Mouse (Mus musculus): ENCODE results near the gene Mybl2. TPM values are rescaled to one million over a fixed set of nuclear protein-coding genes. Genes with fewer than 3 reads are reported as not detected.

Mybl2 gene
- total and polyA plus RNA-seq, 2 experiments from 2014 or later = 3.0 to 3.1 TPM

- WGBS = 19% methylated on average over 9 of the region's 9 CpGs
- H3K4me2 ChIP-seq (ENCODE audit: low read depth) = no peak overlapping the region
- 0 out of 2 replicates have a peak overlapping the region, but pooled peaks have one; percentile 29 for H3K27ac ChIP-seq (ENCODE audit: low read depth, low read length)
- TF ChIP-seq CTCF (IDR thresholded peaks at IDR 0.05; ENCODE audit: low read depth) = no peak
- ATAC-seq = peak; percentile 58
- no peaks in the 10 kb centered on the region for H3K9me3 ChIP-seq (ENCODE audit: low read length)
- peak; percentile 43 for DNase-seq
- H3K4me3 ChIP-seq (ENCODE audit: low read depth, low read length) = no peak overlapping the region
- H3K27me3 ChIP-seq (ENCODE audit: insufficient read depth, low read length) = peaks cover 5% of the 10 kb centered on the region
- no peaks in the 10 kb centered on the region for H3K36me3 ChIP-seq (ENCODE audit: insufficient read depth)
- H3K9ac ChIP-seq = no peak overlapping the region
- 0 out of 2 replicates have a peak, but pooled peaks cover 6% of the 10 kb centered on the region for H3K4me1 ChIP-seq (ENCODE audit: insufficient read depth)
Observed at GRCm38 (mm10) chr2:163108385-163108784, 53.9 kb downstream of the Mybl2 start.

DNA sequence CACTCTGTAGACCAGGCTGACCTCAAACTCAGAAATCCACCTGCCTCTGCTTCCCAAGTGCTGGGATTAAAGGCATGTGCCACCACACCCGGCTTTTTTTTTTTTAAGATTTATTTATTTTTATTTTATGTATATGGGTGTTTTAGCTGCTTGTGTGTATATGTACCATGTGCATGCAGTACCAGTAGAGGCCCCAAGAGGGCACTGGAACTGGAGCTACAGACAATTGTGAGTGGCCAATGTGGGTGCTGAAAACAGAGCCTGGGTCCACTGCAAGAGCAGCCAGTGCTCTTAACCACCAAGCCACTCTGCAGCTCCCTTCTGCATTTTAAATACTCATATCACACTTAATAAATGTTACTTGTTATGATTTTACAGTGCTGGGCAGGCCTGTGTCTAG lies 56.2 kb downstream of the Mybl2 start:
- Histone ChIP-seq H3K4me3 (ENCODE audit: low read depth, low read length) (no peak overlapping the region), H3K9ac (no peak overlapping the region), H3K4me2 (ENCODE audit: low read depth) (no peak overlapping the region), H3K4me1 (ENCODE audit: insufficient read depth) (0 out of 2 replicates have a peak, but pooled peaks cover 6% of the 10 kb centered on the region), H3K27me3 (ENCODE audit: insufficient read depth, low read length) (peaks cover 3% of the 10 kb centered on the region; the same call in 1 of the 2 replicates), H3K27ac (ENCODE audit: low read depth, low read length) (0 out of 2 replicates have a peak overlapping the region, but pooled peaks have one; percentile 62), H3K36me3 (ENCODE audit: insufficient read depth) (no peaks in the 10 kb centered on the region), H3K9me3 (ENCODE audit: low read length) (no peaks in the 10 kb centered on the region)
- DNase-seq = no peak
- WGBS = 95% methylated on average over 1 of the region's 1 CpGs
- no peak for TF ChIP-seq CTCF (IDR thresholded peaks at IDR 0.05; ENCODE audit: low read depth)
- ATAC-seq = no peak

DNA sequence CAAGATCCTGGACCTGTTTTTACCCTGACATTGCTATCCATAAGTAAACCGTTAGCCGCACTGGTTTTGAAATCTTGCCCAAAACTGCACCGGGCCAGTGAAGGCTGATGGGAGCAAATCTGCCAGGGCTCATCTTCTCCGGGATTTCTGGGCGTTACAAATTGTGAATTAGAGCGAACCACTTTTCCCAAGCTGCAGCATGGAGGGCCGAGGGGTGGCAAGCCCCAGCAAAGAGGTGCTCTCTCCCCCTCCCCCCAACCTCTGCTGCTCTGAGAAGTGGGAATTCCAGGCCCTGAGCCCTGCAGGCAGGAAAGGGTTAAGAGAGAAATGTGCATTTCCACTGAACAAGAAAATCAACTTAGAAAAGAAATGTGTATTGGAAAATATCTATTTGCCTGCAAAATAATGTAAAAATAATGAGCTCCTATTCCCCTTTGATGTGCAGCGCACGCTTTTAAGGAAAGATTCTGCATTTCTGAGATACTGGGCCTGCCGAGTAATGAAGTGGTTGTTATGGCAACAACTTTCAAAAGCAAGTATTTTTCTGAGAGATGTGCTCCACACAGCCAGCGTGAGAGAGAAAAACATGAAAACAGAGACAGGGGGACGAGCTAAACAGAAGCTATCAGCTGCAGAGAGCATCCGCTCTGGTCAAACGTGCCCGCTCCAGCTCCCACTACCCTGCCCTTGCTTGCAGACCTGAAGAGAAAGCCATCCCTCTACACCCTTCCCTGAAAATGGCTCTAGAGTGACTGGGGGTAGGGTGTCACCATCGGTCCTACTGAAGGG lies 57.1 kb downstream of the Mybl2 start:
- Histone ChIP-seq H3K4me1 (ENCODE audit: insufficient read depth) (0 out of 2 replicates have a peak, but pooled peaks cover 6% of the 10 kb centered on the region), H3K9ac (no peak overlapping the region; the same call in 1 of the 2 replicates), H3K9me3 (ENCODE audit: low read length) (no peaks in the 10 kb centered on the region), H3K4me2 (ENCODE audit: low read depth) (peak overlapping the region; percentile 38), H3K4me3 (ENCODE audit: low read depth, low read length) (no peak overlapping the region), H3K27me3 (ENCODE audit: insufficient read depth, low read length) (peaks cover 3% of the 10 kb centered on the region; the same call in 1 of the 2 replicates), H3K36me3 (ENCODE audit: insufficient read depth) (no peaks in the 10 kb centered on the region), H3K27ac (ENCODE audit: low read depth, low read length) (peak overlapping the region; percentile 62)
- DNase-seq (peak; percentile 73), ATAC-seq (peak; percentile 86)
- TF ChIP-seq CTCF (IDR thresholded peaks at IDR 0.05; ENCODE audit: low read depth) = no peak
- WGBS = 10% methylated on average over 16 of the region's 16 CpGs

DNA sequence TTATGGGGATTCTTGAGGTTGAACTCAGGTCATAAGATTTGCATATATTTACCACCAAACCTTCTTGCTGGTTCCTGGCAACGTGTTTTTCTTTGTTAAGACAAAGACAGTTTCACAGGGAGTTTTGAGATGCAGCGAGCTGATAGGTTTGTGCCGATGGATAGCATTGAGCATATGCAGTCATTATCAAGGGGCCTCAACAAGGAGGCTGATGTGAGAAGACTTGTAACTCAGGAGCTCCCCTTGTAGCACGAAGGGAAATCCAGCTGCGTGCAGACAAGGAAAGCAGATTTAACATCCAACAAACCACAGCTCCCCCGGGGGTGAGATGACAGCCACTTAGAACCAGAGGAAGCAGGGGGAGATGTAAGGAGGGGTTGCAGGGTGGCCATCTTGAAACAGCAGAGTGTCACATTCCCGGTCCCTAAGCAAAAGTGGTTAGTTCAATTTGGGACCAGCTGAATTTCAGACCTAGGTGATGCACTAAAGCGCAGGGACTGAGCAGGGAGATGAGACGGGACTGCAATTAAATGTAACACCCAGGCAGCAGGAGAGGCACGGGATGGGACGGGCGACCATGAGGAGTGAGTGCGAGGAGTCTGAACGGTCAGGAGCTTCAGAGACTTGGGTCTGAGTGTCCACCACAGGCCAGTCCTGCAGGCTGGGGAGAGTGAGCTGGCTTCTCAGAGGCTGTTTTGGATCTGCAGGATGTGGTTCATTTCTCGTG lies 66.3 kb downstream of the Mybl2 start:
- H3K4me2 ChIP-seq (ENCODE audit: low read depth) = no peak overlapping the region
- no peak for DNase-seq
- H3K4me3 ChIP-seq (ENCODE audit: low read depth, low read length) = no peak overlapping the region
- no peaks in the 10 kb centered on the region for H3K4me1 ChIP-seq (ENCODE audit: insufficient read depth)
- H3K9ac ChIP-seq = no peak overlapping the region
- H3K9me3 ChIP-seq (ENCODE audit: low read length) = no peaks in the 10 kb centered on the region
- no peak for TF ChIP-seq CTCF (IDR thresholded peaks at IDR 0.05; ENCODE audit: low read depth)
- H3K27me3 ChIP-seq (ENCODE audit: insufficient read depth, low read length) = peaks cover 2% of the 10 kb centered on the region; the same call in 1 of the 2 replicates
- no peaks in the 10 kb centered on the region for H3K36me3 ChIP-seq (ENCODE audit: insufficient read depth)
- no peak; the same call in 1 of the 2 replicates for ATAC-seq
- WGBS = 64% methylated on average over 15 of the region's 15 CpGs
- H3K27ac ChIP-seq (ENCODE audit: low read depth, low read length) = no peak overlapping the region

DNA sequence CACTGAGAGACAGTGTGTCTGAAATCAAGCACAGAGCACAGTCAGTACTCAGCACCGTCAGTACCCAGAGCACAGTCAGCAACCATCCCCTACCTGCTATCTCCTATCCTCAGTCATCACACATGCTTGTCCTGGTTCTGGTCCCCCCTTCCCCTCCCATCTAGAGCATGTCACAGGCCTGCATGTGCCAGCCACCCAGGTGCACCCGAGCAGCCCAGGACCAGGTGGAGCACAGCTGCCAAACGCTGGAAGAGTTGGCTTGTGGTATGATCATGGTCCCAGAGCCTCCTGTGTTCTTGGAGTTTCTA lies 66.8 kb downstream of the Mybl2 start:
- peaks cover 4% of the 10 kb centered on the region; the same call in 1 of the 2 replicates for H3K27me3 ChIP-seq (ENCODE audit: insufficient read depth, low read length)
- ATAC-seq = no peak
- H3K4me3 ChIP-seq (ENCODE audit: low read depth, low read length) = no peak overlapping the region
- H3K9me3 ChIP-seq (ENCODE audit: low read length) = no peaks in the 10 kb centered on the region
- DNase-seq = no peak
- no peak overlapping the region for H3K27ac ChIP-seq (ENCODE audit: low read depth, low read length)
- H3K9ac ChIP-seq = no peak overlapping the region
- 87% methylated on average over 3 of the region's 3 CpGs for WGBS
- no peaks in the 10 kb centered on the region for H3K4me1 ChIP-seq (ENCODE audit: insufficient read depth)
- H3K4me2 ChIP-seq (ENCODE audit: low read depth) = no peak overlapping the region
- no peak for TF ChIP-seq CTCF (IDR thresholded peaks at IDR 0.05; ENCODE audit: low read depth)
- H3K36me3 ChIP-seq (ENCODE audit: insufficient read depth) = no peaks in the 10 kb centered on the region

GRCm38 (mm10) chr2:163122319-163122718 lies 67.8 kb downstream of the Mybl2 start:
- H3K4me2 ChIP-seq (ENCODE audit: low read depth) = no peak overlapping the region
- peaks cover 4% of the 10 kb centered on the region; the same call in 1 of the 2 replicates for H3K27me3 ChIP-seq (ENCODE audit: insufficient read depth, low read length)
- TF ChIP-seq CTCF (IDR thresholded peaks at IDR 0.05; ENCODE audit: low read depth) = no peak
- H3K36me3 ChIP-seq (ENCODE audit: insufficient read depth) = no peaks in the 10 kb centered on the region
- no peak overlapping the region for H3K4me3 ChIP-seq (ENCODE audit: low read depth, low read length)
- peak; percentile 87 for ATAC-seq
- H3K4me1 ChIP-seq (ENCODE audit: insufficient read depth) = no peaks in the 10 kb centered on the region
- no peak overlapping the region for H3K27ac ChIP-seq (ENCODE audit: low read depth, low read length)
- H3K9ac ChIP-seq = no peak overlapping the region
- 17% methylated on average over 9 of the region's 9 CpGs for WGBS
- no peak for DNase-seq
- no peaks in the 10 kb centered on the region for H3K9me3 ChIP-seq (ENCODE audit: low read length)

DNA sequence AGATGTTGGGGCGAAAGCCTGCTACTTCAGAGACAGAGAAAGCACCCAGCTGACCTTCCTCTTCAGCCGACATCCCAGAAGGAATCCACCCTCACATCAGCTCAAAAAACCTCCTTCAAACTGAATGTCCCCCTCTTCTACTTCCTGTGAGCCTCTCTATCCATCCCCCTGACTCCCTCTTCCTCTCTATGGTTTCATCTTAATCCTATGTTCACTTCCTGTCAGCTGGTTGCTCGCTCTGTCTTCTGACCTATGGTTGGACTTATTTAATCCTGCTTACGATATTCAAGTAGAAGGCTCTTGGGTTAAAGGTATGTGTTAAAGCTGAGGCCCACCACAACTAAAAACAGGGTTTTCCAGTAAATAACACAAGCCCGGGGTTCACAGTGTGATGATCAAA lies 69.0 kb downstream of the Mybl2 start:
- Histone ChIP-seq H3K27ac (ENCODE audit: low read depth, low read length) (no peak overlapping the region), H3K27me3 (ENCODE audit: insufficient read depth, low read length) (peaks cover 4% of the 10 kb centered on the region; the same call in 1 of the 2 replicates), H3K9me3 (ENCODE audit: low read length) (no peaks in the 10 kb centered on the region), H3K4me1 (ENCODE audit: insufficient read depth) (no peaks in the 10 kb centered on the region), H3K4me3 (ENCODE audit: low read depth, low read length) (no peak overlapping the region), H3K36me3 (ENCODE audit: insufficient read depth) (no peaks in the 10 kb centered on the region), H3K9ac (no peak overlapping the region), H3K4me2 (ENCODE audit: low read depth) (no peak overlapping the region)
- WGBS = 88% methylated on average over 5 of the region's 5 CpGs
- DNase-seq = no peak
- no peak for TF ChIP-seq CTCF (IDR thresholded peaks at IDR 0.05; ENCODE audit: low read depth)
- ATAC-seq = no peak

Measured in forebrain, postnatal 0 days (tissue).